Mouse (Mus musculus) embryonic fibroblast, embryonic 13.5 days (primary cell): ENCODE measurements around the gene Ctps. TPM values are rescaled to one million over a fixed set of nuclear protein-coding genes. Genes with fewer than 3 reads are reported as not detected.

Experiments used
- H3K27ac ChIP-seq: 2 replicates; pipeline ENCODE4 v1.5.1; 2012; ENCODE audit warnings: low read length, control low read depth, inconsistent platforms; ENCODE audit not compliant: insufficient read depth
- H3K4me1 ChIP-seq: 2 replicates; pipeline ENCODE4 v1.6.1; 2011; ENCODE audit warnings: low read length; ENCODE audit not compliant: control insufficient read depth, insufficient read depth
- H3K4me3 ChIP-seq: 2 replicates; pipeline ENCODE4 v1.5.1; 2011; ENCODE audit warnings: mild to moderate bottlenecking, control low read depth, low read length; ENCODE audit not compliant: insufficient read depth
- CTCF ChIP-seq: IDR thresholded peaks from 2 replicates; pipeline ENCODE4 v1.5.1; 2011; ENCODE audit warnings: mild to moderate bottlenecking, control low read depth, low read length, moderate library complexity, borderline replicate concordance; ENCODE audit not compliant: insufficient read depth
- POLR2A ChIP-seq: IDR thresholded peaks from 2 replicates; pipeline ENCODE4 v1.6.1; 2011; ENCODE audit warnings: low read depth, mild to moderate bottlenecking, control low read depth, low read length, moderate library complexity
- polyA plus RNA-seq: library from polyadenylated mRNA; stranded (reverse); fragments of >200 nt; gene quantifications from 2 replicates; pipeline ENCODE4 v1.2.4, GENCODE M21; 2011; ENCODE audit warnings: low read depth; ENCODE audit not compliant: missing spikeins, insufficient read length

Gene Ctps
- polyA plus RNA-seq, 1 experiment = 95.9 TPM

- Histone ChIP-seq H3K4me1 (0 out of 2 replicates have a peak, but pooled peaks cover 4% of the 10 kb centered on the region), H3K27ac (no peak overlapping the region), H3K4me3 (no peak overlapping the region)
- TF ChIP-seq POLR2A (no peak), CTCF (no peak)
Measured at GRCm38 (mm10) chr4:120522351-120522750, 47.7 kb downstream of the Ctps start.

DNA sequence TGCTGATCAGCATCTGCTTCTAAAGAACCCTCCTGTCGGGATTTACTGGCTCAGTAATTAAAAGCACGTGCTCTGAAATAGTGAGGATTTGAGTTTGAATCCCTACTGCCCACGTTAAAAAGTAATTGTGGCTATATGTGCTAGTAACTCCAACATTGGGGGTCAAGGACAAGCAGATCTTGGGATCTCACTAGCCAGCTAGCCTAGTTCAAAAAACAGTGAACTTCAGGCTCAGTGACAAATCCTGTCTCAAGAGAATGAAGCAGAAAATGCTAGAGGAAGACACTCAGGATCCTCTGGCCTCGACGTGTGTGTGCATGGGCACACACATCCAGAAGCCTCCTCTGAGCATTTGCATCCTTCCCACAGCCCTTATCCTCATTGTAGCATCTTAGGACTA is 48.3 kb downstream of the Ctps start:
- Histone ChIP-seq H3K4me3 (no peak overlapping the region), H3K4me1 (peaks cover 6% of the 10 kb centered on the region; the same call in 1 of the 2 replicates), H3K27ac (no peak overlapping the region)
- TF ChIP-seq POLR2A = no peak
- TF ChIP-seq CTCF = no peak

- H3K27ac ChIP-seq = peak overlapping the region; percentile 95
- peak overlapping the region; percentile 29 for H3K4me3 ChIP-seq
- peaks cover 8% of the 10 kb centered on the region; the same call in 1 of the 2 replicates for H3K4me1 ChIP-seq
- peak; percentile 52; the same call in 1 of the 2 replicates for TF ChIP-seq POLR2A
- no peak for TF ChIP-seq CTCF
Measured at GRCm38 (mm10) chr4:120517335-120517734, 52.7 kb downstream of the Ctps start.

DNA sequence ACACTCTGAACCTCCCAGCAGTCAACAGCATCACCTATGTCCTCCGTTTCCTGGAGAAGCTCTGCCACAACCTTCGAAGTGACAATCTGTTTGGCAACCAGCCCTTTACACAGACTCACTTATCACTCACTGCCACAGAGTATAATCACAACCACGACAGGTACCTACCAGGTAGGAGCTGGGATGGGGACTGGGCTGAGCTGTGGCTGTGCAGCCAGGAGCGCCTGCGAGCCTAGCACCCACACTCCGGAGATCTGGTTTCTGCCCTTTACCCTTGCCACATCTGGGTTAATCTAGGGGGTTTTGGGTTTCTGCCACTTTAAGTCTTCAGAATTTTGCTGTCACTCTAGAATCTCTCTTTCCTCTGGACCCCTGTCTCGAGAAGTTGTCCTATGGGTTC is 53.2 kb downstream of the Ctps start:
- TF ChIP-seq CTCF = no peak
- no peak for TF ChIP-seq POLR2A

DNA sequence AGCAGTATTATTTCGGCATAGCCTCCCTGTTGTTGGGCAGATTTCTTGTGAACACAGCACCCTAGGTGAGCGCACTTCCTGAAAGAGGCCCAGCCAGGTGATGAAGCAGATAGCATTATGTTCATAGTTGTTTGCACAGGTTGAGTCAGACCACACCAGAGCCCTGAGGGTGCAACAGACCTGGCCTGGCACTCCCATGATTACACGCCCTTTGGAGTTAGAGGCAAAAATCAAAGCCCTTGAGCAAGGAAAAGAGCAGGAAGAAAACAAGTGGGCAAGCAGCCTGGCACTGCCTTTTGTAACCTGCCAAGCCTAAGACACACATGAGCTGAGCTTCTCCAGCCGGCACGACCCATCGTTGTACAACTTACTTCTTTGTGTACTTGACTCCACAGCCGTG is 53.6 kb downstream of the Ctps start:
- peak overlapping the region; percentile 95 for H3K27ac ChIP-seq
- H3K4me3 ChIP-seq = no peak overlapping the region
- H3K4me1 ChIP-seq = peaks cover 8% of the 10 kb centered on the region; the same call in 1 of the 2 replicates
- TF ChIP-seq CTCF (no peak), POLR2A (no peak)

More for the DNA sequence above, 53.2 kb downstream of the Ctps start:
- Histone ChIP-seq H3K27ac (peak overlapping the region; percentile 95), H3K4me1 (peaks cover 8% of the 10 kb centered on the region; the same call in 1 of the 2 replicates), H3K4me3 (no peak overlapping the region)

GRCm38 (mm10) chr4:120514366-120514765 is 55.7 kb downstream of the Ctps start:
- TF ChIP-seq CTCF = no peak
- no peak for TF ChIP-seq POLR2A
- H3K4me1 ChIP-seq = peaks cover 8% of the 10 kb centered on the region; the same call in 1 of the 2 replicates
- H3K4me3 ChIP-seq = no peak overlapping the region
- no peak overlapping the region for H3K27ac ChIP-seq

GRCm38 (mm10) chr4:120511203-120511602 is 58.9 kb downstream of the Ctps start:
- Histone ChIP-seq H3K27ac (no peak overlapping the region), H3K4me1 (no peaks in the 10 kb centered on the region), H3K4me3 (no peak overlapping the region)
- TF ChIP-seq CTCF = no peak
- TF ChIP-seq POLR2A = no peak

- H3K4me3 ChIP-seq = no peak overlapping the region
- TF ChIP-seq CTCF (no peak), POLR2A (no peak)
- no peaks in the 10 kb centered on the region for H3K4me1 ChIP-seq
- H3K27ac ChIP-seq = no peak overlapping the region
Measured at GRCm38 (mm10) chr4:120506955-120507354, 63.1 kb downstream of the Ctps start.

Other genes starting within 250 kb of the Ctps start
- gene Scmh1, start 165.0 kb downstream of the Ctps start, polyA plus RNA-seq = 36.7 and 40.4 TPM in 2 replicates
- gene Slfnl1, start 38.0 kb downstream of the Ctps start, polyA plus RNA-seq = 0.30 TPM in 1 of 2 replicates, not detected in the other
- gene Gm8439, start 18.5 kb upstream of the Ctps start, polyA plus RNA-seq = not detected in 2 replicates
- not detected in 2 replicates for gene Cited4, start 96.3 kb upstream of the Ctps start, polyA plus RNA-seq
- 0.74 and 0.75 TPM in 2 replicates for gene Kcnq4, start 178.3 kb upstream of the Ctps start, polyA plus RNA-seq